Mouse (Mus musculus) adrenal gland, adult 8-10 months (tissue): ENCODE results near the gene Gm2832. TPM values are rescaled to one million over a fixed set of nuclear protein-coding genes. Genes with fewer than 3 reads are reported as not detected.
A peak's percentile ranks its signal among the peaks of the same experiment; 100 is the strongest.
"Not testable (repeated sequence)": the region's sequence is repeated elsewhere in the genome, so short reads cannot be mapped to it uniquely, and the experiment has no call there.

ENCODE experiments used
- DNase-seq: peaks from one replicate; pipeline ENCODE4 v3.0.0; 2022
- total RNA-seq, 4 experiments: library from RNA; stranded (reverse); gene quantifications; 2 replicates each; pipeline ENCODE4 v1.2.4; 2022

Gm2832 gene
- total RNA-seq: not detected

DNA sequence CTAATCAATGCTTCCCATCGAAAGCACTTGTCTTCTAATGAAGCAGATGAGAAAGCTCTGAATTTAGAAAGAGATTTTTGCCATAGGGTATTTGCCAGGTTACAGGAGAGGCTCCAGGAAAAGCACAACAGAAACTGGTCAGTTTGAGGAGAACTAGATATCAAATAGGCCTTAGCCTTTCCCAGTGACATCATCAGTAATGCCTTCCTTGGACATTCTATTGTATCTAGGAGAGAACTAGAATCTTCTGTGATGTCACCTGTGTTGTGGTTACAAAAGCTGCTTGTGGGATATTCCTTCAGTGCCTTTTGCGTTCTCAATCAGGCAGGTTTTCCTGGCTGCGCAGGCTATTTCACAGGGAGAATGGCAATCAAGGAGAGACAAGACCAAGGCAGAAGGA lies at the start of gene Gm2832:
Gene Gm2832 (plus strand): TSS at position 301 of the 400 bp plus-strand sequence.
- DNase-seq: not testable (repeated sequence)

DNA sequence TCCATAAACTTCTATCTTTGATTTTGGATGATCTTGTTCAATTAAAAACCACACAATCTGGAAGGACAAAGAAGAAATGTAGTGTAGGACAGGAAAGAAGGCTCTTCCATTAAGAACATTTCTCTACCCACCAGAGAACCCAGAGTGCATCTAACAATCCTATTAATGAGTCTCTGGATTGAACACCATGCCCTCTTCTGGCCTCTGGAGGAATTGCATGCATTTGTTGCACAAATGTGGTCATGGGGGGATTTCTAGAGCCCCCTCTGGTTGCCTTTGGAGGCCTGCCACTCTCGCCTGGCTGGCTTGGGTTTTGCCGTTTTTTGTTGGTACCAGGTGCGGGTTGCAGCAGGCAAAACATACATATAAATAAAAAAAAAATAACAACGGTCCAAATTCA lies 15.3 kb upstream of the Gm2832 start:
- DNase-seq: peak; percentile 7

DNA sequence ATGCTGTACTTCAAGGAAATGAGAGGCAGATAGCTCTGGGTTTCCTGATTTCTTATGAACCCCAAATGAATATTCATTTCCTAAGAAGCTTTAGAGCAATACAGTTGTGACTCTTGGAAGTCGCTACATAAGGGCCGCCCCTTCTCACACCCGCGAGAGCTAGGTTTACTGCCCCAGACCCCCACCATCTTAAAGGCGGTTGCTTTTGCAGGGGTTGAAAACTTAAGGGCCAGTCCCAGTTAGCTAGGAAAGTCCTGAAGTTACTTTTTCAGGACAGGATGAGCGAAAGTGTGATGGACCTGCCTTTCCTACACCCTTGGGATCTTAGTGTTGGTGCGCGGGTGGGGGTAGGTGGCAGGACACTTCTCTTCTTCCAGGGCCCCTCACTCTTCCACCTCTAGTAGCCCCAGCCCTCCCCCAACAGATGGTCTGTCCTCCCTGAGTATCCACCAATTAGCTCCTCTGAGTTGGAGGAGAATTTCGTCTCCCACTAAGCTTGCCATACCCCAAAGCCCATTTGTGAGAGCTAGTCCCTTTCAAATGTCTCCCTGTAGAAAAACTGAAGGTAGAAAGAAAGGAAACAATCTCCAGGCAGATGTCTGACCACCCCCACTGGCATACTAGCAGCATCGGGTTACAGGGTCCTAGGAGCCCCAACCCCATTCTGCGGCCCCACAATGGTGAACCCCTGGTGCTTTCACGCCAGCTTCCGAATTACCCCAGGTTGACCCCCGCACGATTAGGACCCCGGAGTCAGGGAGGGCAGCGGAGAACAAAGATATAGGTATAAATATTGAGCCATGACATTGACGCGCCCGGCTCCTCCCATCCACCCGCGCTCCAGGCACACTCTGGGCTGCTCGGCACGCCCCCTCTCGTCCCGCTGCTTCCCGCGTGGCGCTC lies 14.5 kb upstream of the Gm2832 start:
- peak; percentile 2 for DNase-seq

DNA sequence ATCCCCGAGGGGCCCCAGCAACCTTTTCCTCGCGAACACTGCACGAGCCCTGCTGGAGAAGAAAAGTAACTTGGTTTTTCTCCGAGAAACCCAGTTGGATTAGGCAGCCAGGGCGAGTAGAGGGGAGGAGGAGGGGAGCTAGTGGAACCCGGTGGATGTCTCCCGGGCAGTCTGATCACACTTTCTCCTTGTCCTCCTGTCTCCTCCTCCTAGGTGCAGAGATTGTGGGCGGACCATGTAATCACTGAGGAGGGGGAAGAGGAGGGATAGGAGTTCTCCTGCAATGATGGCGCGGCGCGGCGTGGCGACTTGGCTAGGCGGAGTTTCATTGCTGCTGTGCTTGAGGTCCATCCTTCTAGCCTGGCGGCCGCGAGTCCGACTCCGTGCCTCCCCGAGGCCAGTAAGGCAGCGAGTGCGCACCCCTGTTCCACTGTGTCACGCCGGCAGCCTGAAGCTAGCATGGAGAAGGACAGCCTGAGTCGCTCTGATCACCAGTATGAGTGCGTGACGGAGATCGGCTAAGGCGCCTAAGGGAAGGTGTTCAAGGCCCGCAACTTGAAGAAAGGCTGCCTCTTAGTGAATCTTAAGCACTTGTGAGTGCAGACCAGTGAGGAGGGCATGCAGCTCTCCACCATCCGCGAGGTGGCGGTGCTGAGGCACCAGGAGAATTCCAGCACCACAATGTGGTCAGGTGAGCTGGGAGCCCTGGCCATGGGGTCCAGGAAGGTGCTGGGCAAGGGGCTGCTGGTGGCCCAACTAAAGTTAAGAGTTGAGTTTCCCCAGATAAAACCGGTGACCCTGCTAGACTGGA lies 13.6 kb upstream of the Gm2832 start:
- peak; percentile 18 for DNase-seq

DNA sequence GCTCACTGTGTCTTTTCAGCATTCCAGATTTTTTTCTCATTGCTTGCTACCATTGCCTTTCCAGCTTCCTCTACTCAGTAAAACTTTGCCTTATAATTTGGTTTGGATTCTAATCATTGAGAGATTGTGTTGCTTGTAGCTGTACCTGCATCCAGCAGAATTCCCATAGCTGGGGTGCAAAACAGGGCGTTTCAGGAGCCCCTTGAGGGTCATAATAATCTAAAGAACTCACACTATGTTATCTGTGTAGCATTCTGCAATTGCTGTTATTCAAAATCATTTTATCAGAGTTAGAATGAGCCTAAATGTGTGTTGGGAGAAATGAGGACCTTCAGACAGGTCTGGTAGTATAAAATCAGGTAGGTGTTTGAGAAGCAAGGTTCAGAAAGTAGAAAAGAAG lies 7.4 kb downstream of the Gm2832 start:
- DNase-seq: not testable (repeated sequence)

Other genes with a start within 250 kb of the Gm2832 start
- 1 to 10 TPM in 3 of 4 experiments, under 1 TPM in 1; 0.93 to 2.4 (median 1.6) TPM for gene Dydc2, start 209.6 kb upstream of the Gm2832 start, total RNA-seq
- under 1 TPM in 1 of 4 experiments, not detected in 3; 0.37 TPM for gene Dydc1, start 205.9 kb upstream of the Gm2832 start, total RNA-seq
- gene Mat1a, start 173.8 kb upstream of the Gm2832 start, total RNA-seq: 1 to 10 TPM in 1 of 4 experiments, under 1 TPM in 1, not detected in 2; 0.70 to 1.0 TPM
- 1 to 10 TPM in 1 of 4 experiments, under 1 TPM in 3; 0.18 to 1.0 (median 0.44) TPM for gene Sftpa1, start 147.0 kb upstream of the Gm2832 start, total RNA-seq
- not detected for gene Mbl1, start 127.3 kb upstream of the Gm2832 start, total RNA-seq
- not detected for gene Sftpd, start 93.7 kb upstream of the Gm2832 start, total RNA-seq
- not detected for gene Gm5798, start 69.8 kb downstream of the Gm2832 start, total RNA-seq
- not detected for gene Gm7945, start 107.6 kb downstream of the Gm2832 start, total RNA-seq
- not detected for gene Gm6482, start 129.5 kb downstream of the Gm2832 start, total RNA-seq
- gene Gm7954, start 174.7 kb downstream of the Gm2832 start, total RNA-seq: not detected
- not detected for gene Gm3486, start 210.7 kb downstream of the Gm2832 start, total RNA-seq